Mouse (Mus musculus): ENCODE data around the gene Hhat. TPM values are rescaled to one million over a fixed set of nuclear protein-coding genes. Genes with fewer than 3 reads are reported as not detected.

Gene Hhat
- polyA plus RNA-seq, 1 experiment from 2014 or later, result 9.2 TPM

- no peaks in the 10 kb centered on the region for H3K4me1 ChIP-seq (ENCODE audit: control insufficient read depth, insufficient read depth, low read length)
- H3K4me3 ChIP-seq (ENCODE audit: low read depth, low read length), result no peak overlapping the region
- no peak for DNase-seq (ENCODE audit: low spot score)
- 93% methylated on average over 2 of the region's 2 CpGs for WGBS
- no peaks in the 10 kb centered on the region for H3K36me3 ChIP-seq (ENCODE audit: control insufficient read depth, insufficient read depth, low read length)
- H3K9me3 ChIP-seq (ENCODE audit: control insufficient read depth, low read length), result no peaks in the 10 kb centered on the region; the same call in 1 of the 2 replicates
- H3K4me2 ChIP-seq (ENCODE audit: low read depth), result no peak overlapping the region
- no peak overlapping the region for H3K9ac ChIP-seq (ENCODE audit: low read length)
- no peak overlapping the region for H3K27ac ChIP-seq (ENCODE audit: low read depth, low read length)
- no peaks in the 10 kb centered on the region for H3K27me3 ChIP-seq (ENCODE audit: control insufficient read depth, insufficient read depth, low read length)
- no peak for ATAC-seq (ENCODE audit: insufficient read depth, low FRiP score, low TSS enrichment)
These were observed 273.5 kb downstream of the Hhat start for GRCm38 (mm10) chr1:192497505-192497904.

- H3K4me1 ChIP-seq (ENCODE audit: control insufficient read depth, insufficient read depth, low read length), result no peaks in the 10 kb centered on the region
- H3K9me3 ChIP-seq (ENCODE audit: control insufficient read depth, low read length), result no peaks in the 10 kb centered on the region
- H3K4me2 ChIP-seq (ENCODE audit: low read depth), result no peak overlapping the region
- no peak overlapping the region for H3K27ac ChIP-seq (ENCODE audit: low read depth, low read length)
- H3K27me3 ChIP-seq (ENCODE audit: control insufficient read depth, insufficient read depth, low read length), result no peaks in the 10 kb centered on the region
- H3K36me3 ChIP-seq (ENCODE audit: control insufficient read depth, insufficient read depth, low read length), result no peaks in the 10 kb centered on the region
- H3K4me3 ChIP-seq (ENCODE audit: low read depth, low read length), result no peak overlapping the region
- 82% methylated on average over 13 of the region's 13 CpGs for WGBS
- no peak overlapping the region for H3K9ac ChIP-seq (ENCODE audit: low read length)
- DNase-seq (ENCODE audit: low spot score), result no peak
- no peak for ATAC-seq (ENCODE audit: insufficient read depth, low FRiP score, low TSS enrichment)
These were observed 280.9 kb downstream of the Hhat start for GRCm38 (mm10) chr1:192489908-192490825.

- no peak overlapping the region for H3K4me2 ChIP-seq (ENCODE audit: low read depth)
- H3K9ac ChIP-seq (ENCODE audit: low read length), result no peak overlapping the region
- ATAC-seq (ENCODE audit: insufficient read depth, low FRiP score, low TSS enrichment), result no peak
- DNase-seq (ENCODE audit: low spot score), result no peak
- H3K4me3 ChIP-seq (ENCODE audit: low read depth, low read length), result no peak overlapping the region
- 92% methylated on average over 11 of the region's 11 CpGs for WGBS
- H3K9me3 ChIP-seq (ENCODE audit: control insufficient read depth, low read length), result no peaks in the 10 kb centered on the region
- H3K27ac ChIP-seq (ENCODE audit: low read depth, low read length), result no peak overlapping the region
- H3K4me1 ChIP-seq (ENCODE audit: control insufficient read depth, insufficient read depth, low read length), result no peaks in the 10 kb centered on the region
- H3K36me3 ChIP-seq (ENCODE audit: control insufficient read depth, insufficient read depth, low read length), result no peaks in the 10 kb centered on the region
- no peaks in the 10 kb centered on the region for H3K27me3 ChIP-seq (ENCODE audit: control insufficient read depth, insufficient read depth, low read length)
These were observed 283.5 kb downstream of the Hhat start for GRCm38 (mm10) chr1:192487571-192487970.

GRCm38 (mm10) chr1:192485030-192485429 lies 286.0 kb downstream of the Hhat start:
- Histone ChIP-seq H3K9ac (ENCODE audit: low read length) (no peak overlapping the region), H3K4me1 (ENCODE audit: control insufficient read depth, insufficient read depth, low read length) (no peaks in the 10 kb centered on the region), H3K36me3 (ENCODE audit: control insufficient read depth, insufficient read depth, low read length) (no peaks in the 10 kb centered on the region), H3K9me3 (ENCODE audit: control insufficient read depth, low read length) (no peaks in the 10 kb centered on the region), H3K4me2 (ENCODE audit: low read depth) (no peak overlapping the region), H3K27ac (ENCODE audit: low read depth, low read length) (no peak overlapping the region), H3K27me3 (ENCODE audit: control insufficient read depth, insufficient read depth, low read length) (no peaks in the 10 kb centered on the region), H3K4me3 (ENCODE audit: low read depth, low read length) (no peak overlapping the region)
- 85% methylated on average over 3 of the region's 3 CpGs for WGBS
- DNase-seq (ENCODE audit: low spot score), result no peak
- ATAC-seq (ENCODE audit: insufficient read depth, low FRiP score, low TSS enrichment), result no peak

- DNase-seq (ENCODE audit: low spot score) (no peak), ATAC-seq (ENCODE audit: insufficient read depth, low FRiP score, low TSS enrichment) (no peak)
- Histone ChIP-seq H3K4me2 (ENCODE audit: low read depth) (no peak overlapping the region), H3K9ac (ENCODE audit: low read length) (no peak overlapping the region), H3K4me1 (ENCODE audit: control insufficient read depth, insufficient read depth, low read length) (no peaks in the 10 kb centered on the region), H3K4me3 (ENCODE audit: low read depth, low read length) (no peak overlapping the region), H3K36me3 (ENCODE audit: control insufficient read depth, insufficient read depth, low read length) (no peaks in the 10 kb centered on the region), H3K27ac (ENCODE audit: low read depth, low read length) (no peak overlapping the region), H3K9me3 (ENCODE audit: control insufficient read depth, low read length) (no peaks in the 10 kb centered on the region), H3K27me3 (ENCODE audit: control insufficient read depth, insufficient read depth, low read length) (no peaks in the 10 kb centered on the region)
These were observed 289.6 kb downstream of the Hhat start for GRCm38 (mm10) chr1:192481446-192481845.

GRCm38 (mm10) chr1:192480072-192480784 lies 290.8 kb downstream of the Hhat start:
- Histone ChIP-seq H3K4me3 (ENCODE audit: low read depth, low read length) (no peak overlapping the region), H3K27me3 (ENCODE audit: control insufficient read depth, insufficient read depth, low read length) (no peaks in the 10 kb centered on the region), H3K4me2 (ENCODE audit: low read depth) (no peak overlapping the region), H3K9me3 (ENCODE audit: control insufficient read depth, low read length) (no peaks in the 10 kb centered on the region), H3K27ac (ENCODE audit: low read depth, low read length) (no peak overlapping the region), H3K36me3 (ENCODE audit: control insufficient read depth, insufficient read depth, low read length) (no peaks in the 10 kb centered on the region), H3K4me1 (ENCODE audit: control insufficient read depth, insufficient read depth, low read length) (no peaks in the 10 kb centered on the region), H3K9ac (ENCODE audit: low read length) (no peak overlapping the region)
- 76% methylated on average over 8 of the region's 8 CpGs for WGBS
- ATAC-seq (ENCODE audit: insufficient read depth, low FRiP score, low TSS enrichment) (no peak), DNase-seq (ENCODE audit: low spot score) (no peak)

- Histone ChIP-seq H3K4me3 (ENCODE audit: low read depth, low read length) (no peak overlapping the region), H3K9ac (ENCODE audit: low read length) (no peak overlapping the region), H3K36me3 (ENCODE audit: control insufficient read depth, insufficient read depth, low read length) (no peaks in the 10 kb centered on the region), H3K27me3 (ENCODE audit: control insufficient read depth, insufficient read depth, low read length) (no peaks in the 10 kb centered on the region), H3K9me3 (ENCODE audit: control insufficient read depth, low read length) (no peaks in the 10 kb centered on the region), H3K4me2 (ENCODE audit: low read depth) (no peak overlapping the region), H3K27ac (ENCODE audit: low read depth, low read length) (no peak overlapping the region), H3K4me1 (ENCODE audit: control insufficient read depth, insufficient read depth, low read length) (no peaks in the 10 kb centered on the region)
- DNase-seq (ENCODE audit: low spot score) (no peak), ATAC-seq (ENCODE audit: insufficient read depth, low FRiP score, low TSS enrichment) (no peak)
- WGBS, result 91% methylated on average over 5 of the region's 5 CpGs
These were observed 292.8 kb downstream of the Hhat start for GRCm38 (mm10) chr1:192478176-192478575.

- Histone ChIP-seq H3K4me1 (ENCODE audit: control insufficient read depth, insufficient read depth, low read length) (no peaks in the 10 kb centered on the region), H3K4me3 (ENCODE audit: low read depth, low read length) (no peak overlapping the region), H3K36me3 (ENCODE audit: control insufficient read depth, insufficient read depth, low read length) (no peaks in the 10 kb centered on the region), H3K4me2 (ENCODE audit: low read depth) (no peak overlapping the region), H3K9me3 (ENCODE audit: control insufficient read depth, low read length) (no peaks in the 10 kb centered on the region), H3K9ac (ENCODE audit: low read length) (no peak overlapping the region), H3K27me3 (ENCODE audit: control insufficient read depth, insufficient read depth, low read length) (no peaks in the 10 kb centered on the region), H3K27ac (ENCODE audit: low read depth, low read length) (no peak overlapping the region)
- 81% methylated on average over 6 of the region's 6 CpGs for WGBS
- no peak for ATAC-seq (ENCODE audit: insufficient read depth, low FRiP score, low TSS enrichment)
- DNase-seq (ENCODE audit: low spot score), result no peak
These were observed 293.5 kb downstream of the Hhat start for GRCm38 (mm10) chr1:192477556-192477955.

- no peaks in the 10 kb centered on the region for H3K9me3 ChIP-seq (ENCODE audit: control insufficient read depth, low read length)
These were observed 294.3 kb downstream of the Hhat start for GRCm38 (mm10) chr1:192476704-192477103.

More at GRCm38 (mm10) chr1:192476704-192477103, 294.3 kb downstream of the Hhat start:
- H3K36me3 ChIP-seq (ENCODE audit: control insufficient read depth, insufficient read depth, low read length), result no peaks in the 10 kb centered on the region
- DNase-seq (ENCODE audit: low spot score), result no peak
- no peak overlapping the region for H3K4me3 ChIP-seq (ENCODE audit: low read depth, low read length)
- H3K4me1 ChIP-seq (ENCODE audit: control insufficient read depth, insufficient read depth, low read length), result no peaks in the 10 kb centered on the region
- H3K27ac ChIP-seq (ENCODE audit: low read depth, low read length), result no peak overlapping the region
- H3K9ac ChIP-seq (ENCODE audit: low read length), result no peak overlapping the region
- ATAC-seq (ENCODE audit: insufficient read depth, low FRiP score, low TSS enrichment), result no peak
- H3K4me2 ChIP-seq (ENCODE audit: low read depth), result no peak overlapping the region
- H3K27me3 ChIP-seq (ENCODE audit: control insufficient read depth, insufficient read depth, low read length), result no peaks in the 10 kb centered on the region
- 75% methylated on average over 7 of the region's 7 CpGs for WGBS

All from neural tube, embryonic 11.5 days (tissue).